ENCODE assay signal across 21 mouse cellular contexts in the genomic region with DNA sequence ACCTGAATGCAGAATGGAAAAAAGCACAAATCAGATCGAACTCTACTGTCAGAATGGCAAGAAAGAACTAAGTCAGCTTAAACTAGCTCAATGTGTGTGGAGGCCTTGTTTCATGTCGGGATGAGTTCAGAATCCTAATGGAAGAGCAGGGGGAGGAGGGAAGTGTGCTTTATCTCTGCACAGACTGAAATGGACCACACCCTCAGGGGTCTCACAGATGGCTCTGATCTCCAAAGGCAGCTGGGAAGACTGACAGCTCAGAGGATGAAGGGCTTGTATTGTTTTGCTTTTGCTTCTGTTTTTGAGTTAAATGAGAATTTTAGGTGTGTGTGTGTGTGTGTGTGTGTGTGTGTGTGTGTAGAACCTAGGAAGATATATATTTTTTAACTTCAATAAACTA.
A peak's percentile ranks its signal among the peaks of the same experiment; 100 is the strongest.
DNase-seq lines count a peak whose midpoint lies in the region; ATAC-seq and TF ChIP-seq lines count a peak whose summit lies in the region.
"Had no signal": no experiment of that assay in that cellular context is flagged by ENCODE, and none has a peak within 500 bp of the region (broad histone marks: within the 10 kb centered on the region; RNA-seq: fewer than 3 reads in every experiment).

No protein-coding gene starts in this region.

- no peak overlapping the region for H3K27ac ChIP-seq in midbrain, embryonic 13.5 days
- no peak overlapping the region for H3K27ac ChIP-seq in midbrain, embryonic 15.5 days
- H3K27ac ChIP-seq in stomach, embryonic 15.5 days, result 0 out of 2 replicates have a peak overlapping the region, but pooled peaks have one; percentile 21
- no peak overlapping the region for H3K27ac ChIP-seq in stomach, postnatal 0 days (replicated peaks)
- H3K27ac ChIP-seq: embryonic facial prominence, embryonic 12.5 days; forebrain, embryonic 12.5 days; forebrain, embryonic 15.5 days; heart, adult 2 months; heart, embryonic 10.5 days; hindbrain, embryonic 12.5 days; hindbrain, embryonic 15.5 days had no signal

- 0 out of 2 replicates have a peak, but pooled peaks have one; percentile 31 for ATAC-seq in midbrain, embryonic 13.5 days
- no peak for ATAC-seq in midbrain, embryonic 15.5 days (replicated peaks)
- ATAC-seq in stomach, embryonic 15.5 days (ENCODE audit: insufficient read depth, low FRiP score, low read depth), result no peak
- no peak for ATAC-seq in stomach, postnatal 0 days (ENCODE audit: low FRiP score, low TSS enrichment)
- ATAC-seq: forebrain, embryonic 15.5 days had no signal

- H3K9me3 ChIP-seq in midbrain, embryonic 13.5 days, result no peaks in the 10 kb centered on the region
- H3K9me3 ChIP-seq in midbrain, embryonic 15.5 days, result no peaks in the 10 kb centered on the region
- H3K9me3 ChIP-seq in stomach, embryonic 15.5 days, result no peaks in the 10 kb centered on the region
- H3K9me3 ChIP-seq in stomach, postnatal 0 days (ENCODE audit: control insufficient read depth, low read length), result no peaks in the 10 kb centered on the region
- H3K9me3 ChIP-seq: embryonic facial prominence, embryonic 12.5 days; forebrain, embryonic 12.5 days; forebrain, embryonic 15.5 days; heart, embryonic 10.5 days; hindbrain, embryonic 12.5 days; hindbrain, embryonic 15.5 days had no signal

- no peak for TF ChIP-seq EP300 in stomach, postnatal 0 days (optimal IDR thresholded peaks at IDR 0.05)

- no peaks in the 10 kb centered on the region for H3K36me3 ChIP-seq in midbrain, embryonic 13.5 days
- H3K36me3 ChIP-seq in midbrain, embryonic 15.5 days (replicated peaks), result no peaks in the 10 kb centered on the region
- no peaks in the 10 kb centered on the region for H3K36me3 ChIP-seq in stomach, embryonic 15.5 days
- H3K36me3 ChIP-seq in stomach, postnatal 0 days (ENCODE audit: control insufficient read depth, insufficient read depth, low read length), result no peaks in the 10 kb centered on the region
- H3K36me3 ChIP-seq: embryonic facial prominence, embryonic 12.5 days; forebrain, embryonic 12.5 days; forebrain, embryonic 15.5 days; heart, embryonic 10.5 days; hindbrain, embryonic 12.5 days; hindbrain, embryonic 15.5 days had no signal

- H3K4me1 ChIP-seq in midbrain, embryonic 13.5 days (replicated peaks), result peaks cover 8% of the 10 kb centered on the region
- no peaks in the 10 kb centered on the region for H3K4me1 ChIP-seq in midbrain, embryonic 15.5 days
- peaks cover 12% of the 10 kb centered on the region; the same call in 1 of the 2 replicates for H3K4me1 ChIP-seq in stomach, embryonic 15.5 days
- H3K4me1 ChIP-seq in stomach, postnatal 0 days (replicated peaks; ENCODE audit: control insufficient read depth, insufficient read depth), result 0 out of 2 replicates have a peak, but pooled peaks cover 6% of the 10 kb centered on the region
- H3K4me1 ChIP-seq: hindbrain, embryonic 15.5 days had no signal

- H3K27me3 ChIP-seq in midbrain, embryonic 13.5 days, result no peaks in the 10 kb centered on the region
- H3K27me3 ChIP-seq in midbrain, embryonic 15.5 days (replicated peaks), result no peaks in the 10 kb centered on the region
- H3K27me3 ChIP-seq in stomach, embryonic 15.5 days (replicated peaks), result no peaks in the 10 kb centered on the region
- no peaks in the 10 kb centered on the region for H3K27me3 ChIP-seq in stomach, postnatal 0 days (ENCODE audit: control insufficient read depth, insufficient read depth, low read length)
- H3K27me3 ChIP-seq: embryonic facial prominence, embryonic 12.5 days; forebrain, embryonic 12.5 days; forebrain, embryonic 15.5 days; hindbrain, embryonic 12.5 days; hindbrain, embryonic 15.5 days had no signal

- WGBS in midbrain, embryonic 13.5 days, result 46% methylated on average over 2 of the region's 2 CpGs
- 50% methylated on average over 2 of the region's 2 CpGs for whole genome bisulfite sequencing in midbrain, embryonic 15.5 days
- 60% methylated on average over 2 of the region's 2 CpGs for WGBS in stomach, embryonic 15.5 days
- WGBS in stomach, postnatal 0 days, result 46% methylated on average over 2 of the region's 2 CpGs

- H3K4me3 ChIP-seq in midbrain, embryonic 13.5 days (replicated peaks), result no peak overlapping the region
- no peak overlapping the region for H3K4me3 ChIP-seq in midbrain, embryonic 15.5 days
- H3K4me3 ChIP-seq in stomach, embryonic 15.5 days (replicated peaks), result no peak overlapping the region
- H3K4me3 ChIP-seq in stomach, postnatal 0 days (ENCODE audit: low read depth, low read length), result no peak overlapping the region
- H3K4me3 ChIP-seq: embryonic facial prominence, embryonic 12.5 days; erythroblast, embryonic 14.5 days; forebrain, embryonic 12.5 days; forebrain, embryonic 15.5 days; heart, adult 2 months; heart, embryonic 10.5 days; hindbrain, embryonic 12.5 days; hindbrain, embryonic 15.5 days had no signal

- H3K9ac ChIP-seq in midbrain, embryonic 13.5 days (replicated peaks), result no peak overlapping the region
- no peak overlapping the region for H3K9ac ChIP-seq in midbrain, embryonic 15.5 days
- no peak overlapping the region for H3K9ac ChIP-seq in stomach, embryonic 15.5 days
- no peak overlapping the region for H3K9ac ChIP-seq in stomach, postnatal 0 days (ENCODE audit: low read length)
- H3K9ac ChIP-seq: embryonic facial prominence, embryonic 12.5 days; forebrain, embryonic 12.5 days; forebrain, embryonic 15.5 days; hindbrain, embryonic 12.5 days; hindbrain, embryonic 15.5 days had no signal

- DNase-seq in embryo, embryonic 10 days (ENCODE audit: low spot score), result peak; percentile 24
- no peak for DNase-seq in embryo, embryonic 10.5 days (ENCODE audit: low spot score)
- DNase-seq in stomach, postnatal 0 days (ENCODE audit: low spot score), result no peak
- DNase-seq: adrenal gland, postnatal 10 days; adrenal gland, postnatal 36 days; cerebellum, adult 11 months; cerebellum, adult 2 months; cerebellum, adult 9-11 months; cerebellum, postnatal 25 days; gastrocnemius, postnatal 25 days; heart, adult 2 months had no signal

- no peak for TF ChIP-seq CTCF in stomach, postnatal 0 days (IDR thresholded peaks at IDR 0.05; ENCODE audit: low read depth)

- no peak overlapping the region for H3K4me2 ChIP-seq in midbrain, embryonic 13.5 days (replicated peaks)
- H3K4me2 ChIP-seq in midbrain, embryonic 15.5 days, result no peak overlapping the region
- H3K4me2 ChIP-seq in stomach, embryonic 15.5 days, result no peak overlapping the region
- no peak overlapping the region for H3K4me2 ChIP-seq in stomach, postnatal 0 days (replicated peaks; ENCODE audit: low read depth)
- H3K4me2 ChIP-seq: embryonic facial prominence, embryonic 12.5 days; forebrain, embryonic 12.5 days; forebrain, embryonic 15.5 days; hindbrain, embryonic 12.5 days; hindbrain, embryonic 15.5 days had no signal
